Mouse (Mus musculus): ENCODE measurements around the gene Me3. TPM values are rescaled to one million over a fixed set of nuclear protein-coding genes. Genes with fewer than 3 reads are reported as not detected.

The Me3 gene
- polyA plus RNA-seq, 1 experiment from 2014 or later = 1.9 TPM

GRCm38 (mm10) chr7:89671104-89671831 lies 39.1 kb downstream of the Me3 start:
- Histone ChIP-seq H3K36me3 (no peaks in the 10 kb centered on the region), H3K9ac (no peak overlapping the region), H3K4me3 (no peak overlapping the region), H3K4me2 (replicated peaks) (no peak overlapping the region), H3K4me1 (no peaks in the 10 kb centered on the region), H3K9me3 (no peaks in the 10 kb centered on the region), H3K27ac (no peak overlapping the region), H3K27me3 (replicated peaks) (no peaks in the 10 kb centered on the region)
- ATAC-seq (ENCODE audit: low FRiP score, low read depth) = no peak
- 93% methylated on average over 6 of the region's 6 CpGs for WGBS

GRCm38 (mm10) chr7:89676176-89676575 lies 44.0 kb downstream of the Me3 start:
- no peaks in the 10 kb centered on the region for H3K27me3 ChIP-seq (replicated peaks)
- H3K4me1 ChIP-seq = no peaks in the 10 kb centered on the region
- no peaks in the 10 kb centered on the region for H3K36me3 ChIP-seq
- no peak for ATAC-seq (ENCODE audit: low FRiP score, low read depth)
- no peak overlapping the region for H3K4me3 ChIP-seq
- no peak overlapping the region for H3K27ac ChIP-seq
- H3K9me3 ChIP-seq = no peaks in the 10 kb centered on the region
- no peak overlapping the region for H3K4me2 ChIP-seq (replicated peaks)
- H3K9ac ChIP-seq = no peak overlapping the region

GRCm38 (mm10) chr7:89677850-89678249 lies 45.7 kb downstream of the Me3 start:
- H3K36me3 ChIP-seq = no peaks in the 10 kb centered on the region
- no peak overlapping the region for H3K4me2 ChIP-seq (replicated peaks)
- no peaks in the 10 kb centered on the region for H3K9me3 ChIP-seq
- H3K9ac ChIP-seq = no peak overlapping the region
- H3K4me1 ChIP-seq = no peaks in the 10 kb centered on the region
- WGBS = 69% methylated on average over 1 of the region's 1 CpGs
- no peak overlapping the region for H3K4me3 ChIP-seq
- ATAC-seq (ENCODE audit: low FRiP score, low read depth) = no peak
- no peak overlapping the region for H3K27ac ChIP-seq
- H3K27me3 ChIP-seq (replicated peaks) = no peaks in the 10 kb centered on the region

GRCm38 (mm10) chr7:89678719-89679118 lies 46.5 kb downstream of the Me3 start:
- no peak overlapping the region for H3K9ac ChIP-seq
- H3K27me3 ChIP-seq (replicated peaks) = no peaks in the 10 kb centered on the region
- H3K9me3 ChIP-seq = no peaks in the 10 kb centered on the region
- WGBS = 90% methylated on average over 5 of the region's 5 CpGs
- no peak for ATAC-seq (ENCODE audit: low FRiP score, low read depth)
- no peak overlapping the region for H3K4me2 ChIP-seq (replicated peaks)
- H3K4me1 ChIP-seq = no peaks in the 10 kb centered on the region
- H3K36me3 ChIP-seq = no peaks in the 10 kb centered on the region
- no peak overlapping the region for H3K4me3 ChIP-seq
- no peak overlapping the region for H3K27ac ChIP-seq

GRCm38 (mm10) chr7:89679139-89679538 lies 46.9 kb downstream of the Me3 start:
- Histone ChIP-seq H3K9ac (no peak overlapping the region), H3K4me1 (no peaks in the 10 kb centered on the region), H3K27me3 (replicated peaks) (no peaks in the 10 kb centered on the region), H3K36me3 (no peaks in the 10 kb centered on the region), H3K4me3 (no peak overlapping the region), H3K27ac (no peak overlapping the region), H3K9me3 (no peaks in the 10 kb centered on the region), H3K4me2 (replicated peaks) (no peak overlapping the region)
- WGBS = 85% methylated on average over 6 of the region's 6 CpGs
- no peak for ATAC-seq (ENCODE audit: low FRiP score, low read depth)

- Histone ChIP-seq H3K36me3 (no peaks in the 10 kb centered on the region), H3K4me1 (no peaks in the 10 kb centered on the region), H3K27ac (no peak overlapping the region), H3K4me3 (no peak overlapping the region), H3K27me3 (replicated peaks) (no peaks in the 10 kb centered on the region), H3K9me3 (no peaks in the 10 kb centered on the region), H3K9ac (no peak overlapping the region), H3K4me2 (replicated peaks) (no peak overlapping the region)
- WGBS = 54% methylated on average over 2 of the region's 2 CpGs
- no peak for ATAC-seq (ENCODE audit: low FRiP score, low read depth)
Measured at GRCm38 (mm10) chr7:89679621-89680140, 47.5 kb downstream of the Me3 start.

- WGBS = 71% methylated on average over 3 of the region's 3 CpGs
- H3K36me3 ChIP-seq = no peaks in the 10 kb centered on the region
- no peak overlapping the region for H3K9ac ChIP-seq
- H3K4me2 ChIP-seq (replicated peaks) = no peak overlapping the region
- no peak overlapping the region for H3K27ac ChIP-seq
- H3K4me3 ChIP-seq = no peak overlapping the region
- H3K9me3 ChIP-seq = no peaks in the 10 kb centered on the region
- no peaks in the 10 kb centered on the region for H3K27me3 ChIP-seq (replicated peaks)
- no peaks in the 10 kb centered on the region for H3K4me1 ChIP-seq
- ATAC-seq (ENCODE audit: low FRiP score, low read depth) = no peak
Measured at GRCm38 (mm10) chr7:89680891-89681290, 48.7 kb downstream of the Me3 start.

GRCm38 (mm10) chr7:89681666-89682470 lies 49.7 kb downstream of the Me3 start:
- Histone ChIP-seq H3K9me3 (no peaks in the 10 kb centered on the region), H3K27ac (no peak overlapping the region), H3K9ac (no peak overlapping the region), H3K27me3 (replicated peaks) (no peaks in the 10 kb centered on the region), H3K36me3 (no peaks in the 10 kb centered on the region), H3K4me2 (replicated peaks) (no peak overlapping the region), H3K4me1 (no peaks in the 10 kb centered on the region), H3K4me3 (no peak overlapping the region)
- WGBS = 66% methylated on average over 10 of the region's 10 CpGs
- ATAC-seq (ENCODE audit: low FRiP score, low read depth) = no peak

- Histone ChIP-seq H3K9ac (no peak overlapping the region), H3K4me1 (no peaks in the 10 kb centered on the region), H3K27ac (no peak overlapping the region), H3K36me3 (no peaks in the 10 kb centered on the region), H3K4me2 (replicated peaks) (no peak overlapping the region), H3K4me3 (no peak overlapping the region), H3K27me3 (replicated peaks) (no peaks in the 10 kb centered on the region), H3K9me3 (no peaks in the 10 kb centered on the region)
- ATAC-seq (ENCODE audit: low FRiP score, low read depth) = peak; percentile 65
Measured at GRCm38 (mm10) chr7:89698186-89698585, 66.0 kb downstream of the Me3 start.

- H3K4me3 ChIP-seq = no peak overlapping the region
- no peak overlapping the region for H3K9ac ChIP-seq
- H3K4me1 ChIP-seq = no peaks in the 10 kb centered on the region
- WGBS = 80% methylated on average over 5 of the region's 5 CpGs
- no peaks in the 10 kb centered on the region for H3K9me3 ChIP-seq
- no peaks in the 10 kb centered on the region for H3K27me3 ChIP-seq (replicated peaks)
- H3K36me3 ChIP-seq = no peaks in the 10 kb centered on the region
- no peak for ATAC-seq (ENCODE audit: low FRiP score, low read depth)
- no peak overlapping the region for H3K27ac ChIP-seq
- H3K4me2 ChIP-seq (replicated peaks) = no peak overlapping the region
Measured at GRCm38 (mm10) chr7:89699668-89700350, 67.6 kb downstream of the Me3 start.

- Histone ChIP-seq H3K4me1 (no peaks in the 10 kb centered on the region), H3K27ac (no peak overlapping the region), H3K4me2 (replicated peaks) (no peak overlapping the region), H3K4me3 (no peak overlapping the region), H3K9ac (no peak overlapping the region), H3K27me3 (replicated peaks) (no peaks in the 10 kb centered on the region), H3K36me3 (no peaks in the 10 kb centered on the region), H3K9me3 (no peaks in the 10 kb centered on the region)
- ATAC-seq (ENCODE audit: low FRiP score, low read depth) = no peak
- 28% methylated on average over 1 of the region's 1 CpGs for WGBS
Measured at GRCm38 (mm10) chr7:89700511-89700910, 68.3 kb downstream of the Me3 start.

- H3K4me2 ChIP-seq (replicated peaks) = no peak overlapping the region
- WGBS = 65% methylated on average over 2 of the region's 2 CpGs
- H3K36me3 ChIP-seq = no peaks in the 10 kb centered on the region
- no peaks in the 10 kb centered on the region for H3K4me1 ChIP-seq
- H3K9ac ChIP-seq = no peak overlapping the region
- H3K9me3 ChIP-seq = no peaks in the 10 kb centered on the region
- no peak for ATAC-seq (ENCODE audit: low FRiP score, low read depth)
- H3K27ac ChIP-seq = no peak overlapping the region
- no peak overlapping the region for H3K4me3 ChIP-seq
- H3K27me3 ChIP-seq (replicated peaks) = no peaks in the 10 kb centered on the region
Measured at GRCm38 (mm10) chr7:89710776-89711175, 78.6 kb downstream of the Me3 start.

Data from neural tube, embryonic 12.5 days (tissue).